Mouse (Mus musculus) lung, embryonic 14.5 days (tissue): ENCODE results near the gene Gm45623. TPM values are rescaled to one million over a fixed set of nuclear protein-coding genes. Genes with fewer than 3 reads are reported as not detected.

Experiments used
- ATAC-seq: fragments of 200-750 bp; cut with Nextera tagmentation; 2 replicates; pipeline ENCODE4 v1.8.0; 2017; ENCODE audit warnings: mild to moderate bottlenecking, moderate TSS enrichment, moderate library complexity; ENCODE audit not compliant: insufficient read depth
- DNase-seq: peaks from one replicate; pipeline ENCODE4 v3.0.0-alpha.2; 2015
- H3K27ac ChIP-seq: fragments of 300-500 bp; sonication (generic); 2 replicates; pipeline ENCODE4 v1.5.1; 2014; ENCODE audit warnings: low read depth, mild to moderate bottlenecking, moderate library complexity
- H3K27me3 ChIP-seq: fragments of 300-500 bp; sonication (generic); 2 replicates; pipeline ENCODE4 v1.6.1; 2014; ENCODE audit warnings: low read length, control low read depth; ENCODE audit not compliant: insufficient read depth
- H3K36me3 ChIP-seq: fragments of 300-500 bp; sonication (generic); 2 replicates; pipeline ENCODE4 v1.6.1; 2014; ENCODE audit warnings: control low read depth; ENCODE audit not compliant: insufficient read depth
- H3K4me1 ChIP-seq: fragments of 300-500 bp; sonication (generic); 2 replicates; pipeline ENCODE4 v1.6.1; 2014; ENCODE audit warnings: antibody characterized with exemption, control low read depth; ENCODE audit not compliant: insufficient read depth
- H3K4me2 ChIP-seq: fragments of 300-500 bp; sonication (generic); 2 replicates; pipeline ENCODE4 v1.6.1; 2014; ENCODE audit warnings: mild to moderate bottlenecking
- H3K4me3 ChIP-seq: fragments of 300-500 bp; sonication (generic); 2 replicates; pipeline ENCODE4 v1.5.1; 2014; ENCODE audit warnings: low read depth, low read length
- H3K9ac ChIP-seq: fragments of 300-500 bp; sonication (generic); 2 replicates; pipeline ENCODE4 v1.6.1; 2014
- H3K9me3 ChIP-seq: fragments of 300-500 bp; sonication (generic); 2 replicates; pipeline ENCODE4 v1.6.1; 2016; ENCODE audit warnings: low read depth, low read length, control low read depth
- CTCF ChIP-seq: IDR thresholded peaks from 2 replicates; pipeline ENCODE4 v1.5.1; 2016; ENCODE audit warnings: antibody characterized with exemption, low read depth
- WGBS: fragments of 180-500 bp; shearing (Covaris S2); extraction: QIAGEN DNeasy Blood & Tissue Kit; methylation state at CpG from one replicate; pipeline ENCODE4 v1.1.7; 2014; 5-methylcytosine and 5-hydroxymethylcytosine counted together
- polyA plus RNA-seq: library from polyadenylated mRNA; unstranded; fragments of >200 nt; fragmentation: Nextera tagmentation; extraction: Ambion mirVana; gene quantifications from 2 replicates; pipeline ENCODE4 v1.2.1, GENCODE M21; 2014

Gene Gm45623
- polyA plus RNA-seq, 1 experiment from 2014 or later, result 4.6 TPM

DNA sequence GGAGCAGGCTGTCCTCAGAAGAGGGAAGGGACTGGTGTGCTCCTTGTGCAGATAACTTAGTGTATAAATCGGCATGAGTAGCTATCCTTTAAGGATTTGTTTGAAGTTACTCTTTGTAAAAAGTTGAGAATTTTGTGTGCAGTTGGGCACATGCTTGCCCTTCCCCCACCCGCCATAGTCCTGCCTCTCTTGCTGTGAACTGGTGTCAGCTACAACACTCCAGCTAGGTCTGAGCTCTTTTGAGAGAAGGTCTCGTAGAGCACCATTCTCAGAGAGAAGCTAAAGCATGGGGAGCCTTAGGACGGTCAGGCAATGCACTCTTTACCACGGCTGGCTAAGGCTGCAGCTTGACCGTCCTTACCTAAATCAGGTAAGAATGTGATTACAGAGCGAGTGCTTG lies 11.9 kb downstream of the Gm45623 start:
- Histone ChIP-seq H3K4me3 (no peak overlapping the region), H3K4me2 (no peak overlapping the region), H3K36me3 (peaks cover 60% of the 10 kb centered on the region), H3K27ac (no peak overlapping the region), H3K27me3 (no peaks in the 10 kb centered on the region), H3K4me1 (no peaks in the 10 kb centered on the region), H3K9me3 (no peaks in the 10 kb centered on the region), H3K9ac (no peak overlapping the region)
- WGBS, result 63% methylated on average over 7 of the region's 7 CpGs
- ATAC-seq (no peak), DNase-seq (no peak)
- TF ChIP-seq CTCF, result no peak

GRCm38 (mm10) chr13:56740496-56740895 lies 13.1 kb downstream of the Gm45623 start:
- H3K9me3 ChIP-seq, result no peaks in the 10 kb centered on the region
- TF ChIP-seq CTCF, result no peak
- H3K36me3 ChIP-seq, result peaks cover 71% of the 10 kb centered on the region
- DNase-seq, result no peak
- H3K9ac ChIP-seq, result no peak overlapping the region
- H3K4me3 ChIP-seq, result no peak overlapping the region
- H3K4me1 ChIP-seq, result no peaks in the 10 kb centered on the region
- H3K27me3 ChIP-seq, result no peaks in the 10 kb centered on the region
- H3K4me2 ChIP-seq, result no peak overlapping the region
- H3K27ac ChIP-seq, result no peak overlapping the region
- 85% methylated on average over 6 of the region's 6 CpGs for WGBS
- ATAC-seq, result no peak

DNA sequence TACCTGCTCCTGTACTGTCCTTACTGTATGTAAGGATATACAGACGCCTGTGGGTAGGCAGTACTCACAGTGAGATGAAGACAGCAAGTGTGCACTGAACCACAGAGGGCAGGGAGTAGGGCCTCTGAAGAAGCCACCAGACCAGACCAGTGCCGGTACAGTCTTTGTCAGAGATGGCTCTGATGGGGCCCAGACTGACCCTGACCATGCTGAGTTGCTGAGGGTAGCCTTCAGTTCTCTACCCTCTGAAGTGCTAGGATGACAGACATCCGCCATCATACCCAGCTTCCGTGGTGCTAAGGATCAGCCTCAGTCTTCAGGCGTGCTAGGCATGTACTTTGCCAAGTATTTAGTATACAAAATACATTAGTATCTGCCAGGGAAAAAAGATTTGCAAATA lies 14.1 kb downstream of the Gm45623 start:
- ATAC-seq, result no peak
- H3K27ac ChIP-seq, result no peak overlapping the region
- H3K4me1 ChIP-seq, result no peaks in the 10 kb centered on the region
- no peaks in the 10 kb centered on the region for H3K27me3 ChIP-seq
- TF ChIP-seq CTCF, result no peak
- H3K9ac ChIP-seq, result no peak overlapping the region
- H3K4me3 ChIP-seq, result no peak overlapping the region
- no peaks in the 10 kb centered on the region for H3K9me3 ChIP-seq
- peaks cover 79% of the 10 kb centered on the region for H3K36me3 ChIP-seq
- WGBS, result 94% methylated on average over 5 of the region's 5 CpGs
- DNase-seq, result no peak
- H3K4me2 ChIP-seq, result no peak overlapping the region

DNA sequence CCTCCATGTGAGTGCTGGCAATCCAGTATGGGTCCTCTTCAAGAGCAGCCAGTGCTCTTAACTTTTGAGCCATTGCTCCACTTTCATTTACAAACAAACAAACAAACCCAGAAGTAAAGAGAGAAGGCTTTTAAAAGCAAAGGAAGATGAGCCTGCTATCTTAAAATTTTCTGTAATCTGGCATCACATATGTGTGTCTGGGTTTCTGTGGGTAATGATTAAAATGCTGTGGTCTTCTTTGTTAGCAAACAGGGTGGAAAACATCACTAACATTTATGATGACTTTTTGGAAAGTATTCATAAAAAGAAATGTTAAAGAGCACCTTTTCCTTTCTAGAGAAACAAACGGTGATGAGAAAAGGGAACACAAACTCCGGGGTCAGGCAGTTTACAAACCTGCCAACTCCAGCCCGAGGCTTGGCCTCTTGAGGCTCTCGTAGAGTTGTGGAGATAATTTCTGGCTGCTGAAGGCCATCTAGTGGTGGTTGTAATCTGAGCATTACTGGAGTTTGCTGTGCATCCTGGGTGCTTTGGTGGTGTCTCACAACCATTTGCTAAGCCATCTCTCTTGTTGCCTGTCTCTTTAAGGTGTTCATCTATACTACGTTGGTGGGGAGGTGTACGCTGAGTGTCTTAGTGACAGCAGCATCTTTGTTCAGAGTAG lies 18.3 kb downstream of the Gm45623 start:
- peak; percentile 75 for DNase-seq
- no peaks in the 10 kb centered on the region for H3K9me3 ChIP-seq
- no peaks in the 10 kb centered on the region for H3K4me1 ChIP-seq
- H3K36me3 ChIP-seq, result peaks cover 91% of the 10 kb centered on the region
- WGBS, result 47% methylated on average over 6 of the region's 6 CpGs
- peak; percentile 70 for TF ChIP-seq CTCF
- no peak overlapping the region for H3K4me3 ChIP-seq
- no peak for ATAC-seq
- H3K9ac ChIP-seq, result no peak overlapping the region
- H3K4me2 ChIP-seq, result no peak overlapping the region
- no peaks in the 10 kb centered on the region for H3K27me3 ChIP-seq
- H3K27ac ChIP-seq, result no peak overlapping the region

DNA sequence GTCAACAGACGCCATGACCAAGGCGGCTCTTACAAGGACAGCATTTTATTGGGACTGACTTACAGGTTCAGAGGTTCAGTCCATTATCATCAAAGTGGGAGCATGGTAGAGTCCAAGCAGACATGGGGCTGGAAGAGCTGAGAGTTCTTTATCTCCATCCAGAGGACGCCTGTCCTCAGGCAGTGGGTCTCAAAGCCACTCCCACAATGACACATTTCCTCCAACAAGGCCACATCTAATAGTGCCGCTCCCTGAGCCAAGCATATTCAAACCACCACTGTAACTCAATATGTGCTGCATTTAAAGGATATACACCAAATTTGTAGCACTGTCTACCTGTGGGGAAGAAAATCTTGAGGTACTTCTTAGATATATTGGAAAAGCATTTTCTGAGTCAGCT lies 19.0 kb downstream of the Gm45623 start:
- no peak overlapping the region for H3K27ac ChIP-seq
- H3K27me3 ChIP-seq, result no peaks in the 10 kb centered on the region
- 75% methylated on average over 4 of the region's 4 CpGs for WGBS
- H3K4me1 ChIP-seq, result no peaks in the 10 kb centered on the region
- ATAC-seq (no peak), DNase-seq (no peak)
- peaks cover 91% of the 10 kb centered on the region for H3K36me3 ChIP-seq
- no peak overlapping the region for H3K4me2 ChIP-seq
- no peak overlapping the region for H3K4me3 ChIP-seq
- H3K9ac ChIP-seq, result no peak overlapping the region
- no peak for TF ChIP-seq CTCF
- H3K9me3 ChIP-seq, result no peaks in the 10 kb centered on the region

DNA sequence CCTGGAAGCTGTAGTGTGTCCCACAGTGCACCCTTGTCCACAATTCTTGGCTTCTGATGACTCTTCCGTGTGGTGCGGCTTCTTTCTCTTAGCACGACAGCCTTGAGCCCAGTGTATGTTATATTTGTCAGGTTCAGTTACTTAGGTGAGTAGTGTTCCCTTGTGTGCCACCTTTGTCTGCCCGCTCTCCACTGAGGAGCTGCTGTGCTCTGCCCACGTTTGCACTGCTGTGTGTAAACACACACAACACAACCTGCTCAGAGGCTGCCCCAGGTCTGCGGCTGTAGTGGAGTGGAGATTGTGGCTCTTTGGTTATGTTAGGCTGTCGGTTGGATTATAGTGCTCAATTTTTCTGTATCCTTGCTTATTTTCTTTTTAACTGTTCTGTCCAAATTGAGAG lies 24.6 kb downstream of the Gm45623 start:
- H3K36me3 ChIP-seq, result peaks cover 94% of the 10 kb centered on the region
- TF ChIP-seq CTCF, result no peak
- no peak overlapping the region for H3K4me3 ChIP-seq
- H3K4me2 ChIP-seq, result no peak overlapping the region
- H3K9me3 ChIP-seq, result no peaks in the 10 kb centered on the region
- no peak overlapping the region for H3K27ac ChIP-seq
- no peak overlapping the region for H3K9ac ChIP-seq
- DNase-seq, result no peak
- H3K4me1 ChIP-seq, result no peaks in the 10 kb centered on the region
- WGBS, result 81% methylated on average over 7 of the region's 7 CpGs
- no peaks in the 10 kb centered on the region for H3K27me3 ChIP-seq
- no peak for ATAC-seq

- H3K9ac ChIP-seq, result no peak overlapping the region
- H3K27me3 ChIP-seq, result no peaks in the 10 kb centered on the region
- no peaks in the 10 kb centered on the region for H3K9me3 ChIP-seq
- no peak overlapping the region for H3K27ac ChIP-seq
- TF ChIP-seq CTCF, result no peak
- WGBS, result 74% methylated on average over 4 of the region's 4 CpGs
- ATAC-seq (no peak), DNase-seq (no peak)
- no peaks in the 10 kb centered on the region for H3K4me1 ChIP-seq
- H3K4me3 ChIP-seq, result no peak overlapping the region
- H3K36me3 ChIP-seq, result peaks cover 79% of the 10 kb centered on the region
- no peak overlapping the region for H3K4me2 ChIP-seq
Measured at GRCm38 (mm10) chr13:56726551-56726950, 27.1 kb downstream of the Gm45623 start.
